Mouse (Mus musculus): ENCODE data around the gene Krt35.

GRCm38 (mm10) chr11:100135731-100136130, 39.7 kb upstream of the Krt35 start, which contains the start of gene Krt15:
- TF ChIP-seq CTCF (IDR thresholded peaks at IDR 0.05; ENCODE audit: control insufficient read depth, insufficient read depth, insufficient read length) (no peak), MYOG (IDR thresholded peaks at IDR 0.05; ENCODE audit: control insufficient read depth, extremely low read depth, insufficient read length) (no peak), USF1 (IDR thresholded peaks at IDR 0.05; ENCODE audit: low read depth) (no peak), CEBPB (IDR thresholded peaks at IDR 0.05; ENCODE audit: low read depth) (no peak), MYOD1 (IDR thresholded peaks at IDR 0.05; ENCODE audit: control insufficient read depth, insufficient read length, low read depth) (no peak), MAX (IDR thresholded peaks at IDR 0.05) (no peak), FOSL1 (IDR thresholded peaks at IDR 0.05; ENCODE audit: insufficient read depth, low read length, poor library complexity, severe bottlenecking) (no peak)

Data from C2C12 (cell line).